Mouse (Mus musculus): Measurements from ENCODE around the gene Celf1.
"Not testable (repeated sequence)": the region's sequence is repeated elsewhere in the genome, so short reads cannot be mapped to it uniquely, and the experiment has no call there.

Gene Celf1

DNA sequence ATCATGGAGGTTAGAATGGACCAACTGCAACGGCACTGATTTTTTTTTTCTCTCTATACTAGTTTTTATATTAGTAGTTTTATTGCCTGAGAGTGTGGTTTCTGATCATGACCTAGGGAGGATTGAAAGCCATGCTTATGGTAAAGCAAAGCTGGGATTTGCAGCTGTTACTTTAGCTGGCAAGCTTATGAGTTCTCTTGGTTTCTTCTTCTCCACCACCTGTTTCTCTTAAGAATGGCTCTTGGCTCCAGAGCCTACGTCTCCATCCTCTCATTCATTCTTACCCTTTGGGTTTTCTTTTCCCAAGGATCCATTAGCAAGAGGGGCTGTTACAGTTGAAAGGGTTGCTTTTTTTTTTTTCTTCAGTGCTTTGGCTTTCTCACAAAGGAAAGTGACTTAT is 1.6 kb downstream of the Celf1 start:
- DNase-seq, result no peak

DNA sequence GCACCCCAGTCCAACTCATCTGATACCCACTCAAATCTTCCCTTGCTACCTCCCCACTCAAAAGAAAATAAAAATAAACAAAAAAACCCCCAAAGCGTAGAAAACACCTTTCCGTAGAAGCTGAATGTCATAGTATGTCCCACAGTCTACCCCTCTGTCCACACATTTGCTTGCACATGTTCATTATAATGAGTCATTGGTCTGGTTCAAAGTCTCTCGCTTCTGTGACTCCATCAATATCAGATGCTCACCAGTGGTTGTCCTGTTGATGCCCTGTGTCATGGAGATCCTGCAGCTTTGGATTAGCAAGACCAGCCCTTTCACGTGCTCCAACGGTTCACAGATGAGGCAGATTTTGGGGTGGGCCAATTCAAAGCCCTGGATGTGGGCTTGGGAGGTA is 10.0 kb downstream of the Celf1 start:
- DNase-seq, result no peak

DNA sequence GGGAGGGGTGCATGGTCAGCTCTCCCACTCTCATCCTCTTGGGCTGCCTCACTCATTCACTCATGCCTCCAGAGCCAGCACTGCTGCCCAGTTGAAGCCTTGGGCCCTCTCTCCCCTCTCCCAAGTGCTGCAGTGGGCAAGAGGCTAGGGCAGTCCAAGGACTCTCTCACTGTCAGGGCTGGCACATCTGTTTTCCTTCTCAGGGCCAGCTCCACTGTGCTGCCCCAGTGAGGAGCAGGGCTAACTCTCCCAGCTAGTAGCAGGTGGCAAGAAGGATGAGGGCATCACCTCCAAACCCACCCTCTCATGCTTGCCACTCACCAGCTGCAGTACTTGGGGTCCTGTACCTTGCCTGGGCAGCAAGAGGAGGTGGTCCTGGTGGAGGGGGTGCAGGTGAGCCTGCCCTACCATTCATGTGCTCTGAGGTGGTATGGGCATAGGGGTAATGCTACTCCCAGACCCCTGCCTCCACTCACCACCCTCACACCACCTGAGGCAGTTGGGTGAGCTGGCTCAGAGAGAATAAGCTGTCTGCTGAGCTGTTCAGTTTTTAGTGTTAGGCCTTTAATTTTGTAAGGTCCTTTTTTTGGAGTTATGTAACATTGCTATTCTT is 10.5 kb downstream of the Celf1 start:
- no peak for DNase-seq

DNA sequence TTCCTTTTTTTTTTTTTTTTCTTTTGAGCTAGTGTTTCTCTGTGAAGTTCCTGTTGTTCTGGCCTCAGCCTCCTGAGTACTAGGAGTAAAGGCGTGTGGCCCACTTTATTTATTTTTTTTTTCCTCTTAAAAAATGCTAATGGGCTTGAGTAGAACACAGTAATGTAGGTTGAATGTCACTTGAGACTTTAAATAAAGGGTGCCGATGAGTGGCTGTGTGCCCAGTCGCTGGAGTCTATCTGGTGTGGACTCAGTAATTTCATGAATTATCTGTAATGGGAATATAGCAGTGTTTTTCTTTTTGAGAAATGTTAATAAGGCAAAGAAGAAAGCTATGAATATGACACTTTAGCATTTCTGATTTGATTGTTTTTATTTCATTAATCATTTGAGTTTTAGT is 13.3 kb downstream of the Celf1 start:
- no peak for DNase-seq

DNA sequence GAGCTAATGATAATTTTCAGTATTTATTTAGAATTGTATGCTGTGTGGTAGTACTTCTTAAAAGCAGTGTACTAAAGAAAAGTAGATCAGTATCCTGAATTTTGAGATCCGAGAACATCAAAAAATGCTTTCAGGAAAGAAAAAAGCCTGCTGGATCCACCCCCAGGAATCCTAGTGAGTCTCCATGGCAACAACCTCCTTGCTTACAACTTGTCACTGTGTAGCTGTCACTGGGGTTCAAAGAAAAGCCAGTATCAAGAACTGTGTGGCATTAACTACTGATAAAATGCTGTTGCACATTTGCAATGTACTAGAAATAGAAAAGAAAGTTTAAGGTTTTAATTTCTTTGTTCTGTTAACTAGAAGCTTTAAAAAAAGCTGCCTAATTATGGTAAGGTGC is 15.9 kb downstream of the Celf1 start:
- no peak for DNase-seq

DNA sequence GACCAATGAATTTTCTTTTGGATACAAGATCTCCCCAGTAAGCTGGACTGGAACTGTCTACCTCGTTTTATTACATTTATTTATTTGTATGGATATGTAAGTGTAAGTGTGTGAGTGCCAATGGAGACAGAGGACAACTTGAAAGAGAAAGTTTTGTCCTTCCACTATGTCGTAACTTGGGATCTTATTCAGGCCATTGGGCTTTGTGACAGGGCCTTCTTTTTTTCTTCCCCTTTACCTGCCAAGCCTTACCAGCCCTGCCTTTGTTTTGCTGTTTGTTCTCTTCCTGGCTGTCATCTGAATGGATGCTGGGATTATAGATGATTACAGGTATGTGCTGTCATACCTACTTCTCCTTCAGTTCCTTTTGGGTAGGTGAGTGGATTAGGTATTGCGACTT is 18.7 kb downstream of the Celf1 start:
- DNase-seq, result no peak

DNA sequence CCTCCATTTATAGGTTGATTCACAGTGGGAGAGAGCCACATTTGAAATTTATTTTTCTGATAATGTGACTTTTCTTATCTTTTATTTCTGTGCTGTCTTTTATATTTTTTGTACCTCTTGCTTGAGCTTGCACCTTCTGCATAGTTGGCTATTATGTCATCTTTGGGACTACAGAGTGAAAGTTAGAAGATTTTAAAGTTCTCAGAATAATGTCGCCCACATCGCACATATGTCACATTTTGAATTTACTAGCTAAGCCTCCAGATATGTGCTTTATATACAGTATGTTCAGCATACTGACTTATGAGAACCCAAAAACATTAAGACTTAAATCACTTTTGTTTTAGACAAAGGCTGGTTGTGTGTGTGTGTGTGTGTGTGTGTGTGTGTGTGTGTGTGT is 19.8 kb downstream of the Celf1 start:
- no peak for DNase-seq

DNA sequence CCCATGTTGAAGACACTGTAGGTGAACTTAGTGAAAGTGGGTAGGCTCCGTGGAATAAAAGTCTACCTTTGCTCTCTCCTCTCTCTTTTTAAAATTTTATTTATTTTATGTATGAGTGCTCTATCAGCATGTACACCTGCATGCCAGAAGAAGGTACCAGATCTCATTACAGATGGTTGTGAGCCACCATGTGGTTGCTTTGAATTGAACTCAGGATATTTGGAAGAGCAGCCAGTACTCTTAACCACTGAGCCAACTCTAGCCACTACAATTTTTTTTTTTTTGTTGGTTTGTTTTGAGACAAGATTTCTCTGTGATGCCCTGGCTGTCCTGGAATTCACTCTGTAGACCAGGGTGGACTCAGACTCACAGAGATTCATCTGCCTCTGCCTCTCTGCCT is 23.1 kb downstream of the Celf1 start:
- DNase-seq, result no peak

DNA sequence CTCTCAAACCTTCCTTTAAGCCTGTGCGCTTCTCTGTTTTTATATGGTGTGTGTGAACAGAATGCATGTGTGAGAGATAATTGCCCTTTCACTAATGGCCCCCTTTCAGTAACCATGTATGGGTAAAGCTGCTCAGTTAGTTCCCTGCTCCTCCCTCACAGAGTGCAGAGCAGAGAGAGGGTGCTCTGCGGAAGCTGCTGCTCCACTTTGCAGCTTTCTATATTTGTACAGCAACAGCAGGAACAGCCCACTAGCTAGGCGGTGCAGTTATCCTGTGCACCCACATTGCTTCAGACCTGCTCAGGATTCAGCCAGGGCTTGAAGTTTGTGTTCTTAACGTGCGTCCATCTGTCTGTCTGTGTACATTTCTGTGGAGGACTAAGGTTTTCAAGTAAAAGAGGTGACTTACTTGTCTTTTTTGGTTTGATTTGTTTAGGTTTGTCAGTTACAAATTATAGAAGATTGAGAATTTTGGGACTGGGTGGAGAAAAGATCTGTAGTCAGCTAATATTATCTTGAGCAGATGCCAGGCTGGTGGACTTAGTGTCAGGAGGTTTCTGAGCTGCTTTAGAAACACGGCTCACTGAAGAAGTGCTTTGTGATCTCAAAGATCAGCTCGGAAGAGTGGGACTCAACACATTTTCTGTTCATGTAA is 24.8 kb downstream of the Celf1 start:
- peak; percentile 12 for DNase-seq

DNA sequence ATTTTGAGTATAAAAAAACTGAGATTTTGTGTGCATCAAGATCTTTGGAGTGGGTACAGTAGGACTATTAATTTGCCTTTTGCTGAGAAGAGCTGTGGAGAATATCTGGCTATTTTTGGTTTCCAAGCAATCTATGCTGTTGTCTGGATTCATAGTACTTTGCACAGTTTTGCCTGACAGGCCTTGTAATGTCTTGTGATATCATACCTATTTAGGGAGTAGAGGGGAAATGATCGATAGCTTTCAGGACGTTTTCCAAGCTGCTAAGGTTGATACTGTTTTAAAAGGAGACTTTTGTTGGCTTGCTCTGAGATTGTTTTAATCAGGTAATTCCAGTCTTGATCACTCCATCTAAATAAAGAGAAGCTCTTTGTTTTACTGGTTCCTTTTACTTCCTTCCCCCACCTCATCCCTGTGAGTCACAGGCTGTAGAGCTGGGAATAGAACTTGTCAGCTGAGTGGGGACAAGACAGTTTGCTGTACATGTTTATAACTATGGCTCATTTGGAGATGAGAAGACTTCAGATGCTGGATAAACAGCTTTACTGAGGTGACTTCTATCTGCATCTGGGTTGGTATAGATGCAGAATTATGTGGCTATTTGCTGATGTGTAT is 25.4 kb downstream of the Celf1 start:
- DNase-seq, result no peak

DNA sequence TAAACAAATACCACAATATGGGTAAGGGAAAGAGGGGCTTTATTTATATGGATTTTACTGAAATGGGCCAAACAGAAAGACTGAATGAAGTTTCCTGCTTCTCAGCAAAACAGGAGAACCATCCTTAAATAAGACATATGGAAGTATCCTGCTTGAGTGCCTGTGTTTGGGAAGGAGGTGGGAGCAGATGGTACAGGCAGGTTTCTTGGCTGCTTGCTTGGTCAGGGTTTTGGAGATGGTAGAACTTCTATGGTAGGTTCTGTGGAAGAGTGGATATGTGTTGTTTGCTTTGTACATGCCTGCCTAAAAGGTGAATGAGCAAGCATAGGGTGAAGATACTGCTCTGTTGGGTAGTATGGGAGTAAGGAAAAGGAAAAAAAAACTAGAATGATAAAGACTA is 30.4 kb downstream of the Celf1 start:
- no peak for DNase-seq

DNA sequence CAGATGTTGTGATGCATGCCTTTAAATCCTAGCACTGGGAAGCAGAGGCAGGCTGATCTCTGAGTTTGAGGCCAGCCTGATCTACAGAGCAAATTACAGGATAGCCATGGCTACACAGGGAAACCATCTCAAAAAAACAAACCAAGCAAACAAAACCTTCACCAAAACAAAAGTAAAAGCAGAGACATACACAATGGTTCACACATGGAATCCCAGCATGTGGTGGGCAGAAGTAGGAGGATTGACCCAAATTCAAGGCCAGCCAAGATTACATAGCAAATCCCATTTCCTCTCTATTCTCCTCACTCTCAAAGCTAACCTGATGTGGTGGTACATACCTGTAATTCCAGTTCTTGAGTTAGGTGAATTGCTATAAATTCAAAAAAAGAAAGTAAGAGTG is 33.9 kb downstream of the Celf1 start:
- DNase-seq, result no peak

DNA sequence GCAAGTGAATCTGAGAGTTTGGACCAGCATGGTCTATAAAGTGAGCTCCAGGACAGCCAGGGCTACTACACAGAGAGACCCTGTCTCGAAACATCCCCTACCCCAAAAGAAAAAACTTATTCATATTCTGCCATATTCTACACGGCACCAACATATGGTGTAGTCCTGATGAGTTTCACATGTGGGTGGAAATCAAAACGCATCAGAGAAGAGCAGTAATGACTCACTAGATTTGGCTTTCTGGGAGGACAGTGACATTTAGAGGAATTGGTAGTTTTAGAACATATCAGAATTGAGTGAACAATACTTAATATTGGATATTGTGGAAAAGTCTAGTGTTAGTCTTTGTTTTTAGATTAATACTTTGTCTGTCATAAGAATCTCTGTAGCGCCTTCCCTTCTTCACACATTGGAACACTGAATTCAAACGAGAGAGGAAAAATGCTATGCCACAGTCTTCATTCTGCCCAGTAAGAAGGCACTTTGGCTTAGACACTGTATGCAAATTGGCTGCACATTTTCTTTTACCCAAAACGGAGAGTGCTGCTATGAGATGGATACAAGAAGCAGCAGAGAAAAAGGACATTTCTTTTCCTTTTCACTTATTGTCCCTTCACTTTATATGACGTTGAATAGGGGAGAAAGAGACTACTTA is 35.1 kb downstream of the Celf1 start:
- DNase-seq, result no peak

DNA sequence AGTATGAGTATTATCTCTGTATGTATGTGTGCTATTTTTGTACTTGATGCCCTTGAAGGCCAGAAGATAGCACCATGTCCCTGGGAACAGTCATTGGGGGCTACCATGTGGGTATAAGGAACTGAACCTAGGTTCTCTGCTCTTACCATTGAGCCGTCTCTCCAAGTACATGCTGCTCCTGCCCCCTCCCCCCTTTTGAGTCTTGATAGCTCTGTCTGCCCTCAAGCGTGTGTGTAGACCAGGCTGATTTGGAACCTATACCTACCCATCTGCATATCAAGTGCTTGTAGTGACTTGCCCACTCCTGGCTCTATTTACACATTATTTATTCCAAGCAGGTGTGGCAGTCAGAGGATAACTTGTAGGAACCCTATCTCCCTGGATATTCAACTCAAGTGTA is 36.4 kb downstream of the Celf1 start:
- DNase-seq, result no peak

DNA sequence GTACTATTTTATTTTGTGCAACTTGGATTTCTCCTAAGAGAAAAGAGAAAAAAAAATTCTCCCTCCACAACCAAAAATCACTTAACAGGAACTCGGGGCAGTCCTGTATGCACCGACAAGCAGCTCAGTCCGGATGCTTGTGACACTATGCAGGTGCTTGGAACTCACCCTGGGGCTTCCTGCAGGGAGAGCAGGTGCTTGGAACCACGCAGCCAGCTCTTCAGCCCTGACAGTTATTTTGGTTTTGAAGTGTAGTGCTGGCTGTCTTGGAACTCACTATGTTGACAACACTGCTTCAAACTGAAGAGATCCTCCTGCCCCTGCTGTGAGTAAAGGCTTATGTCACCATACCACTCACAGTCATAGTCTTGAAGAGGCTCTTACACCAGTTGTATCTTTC is 37.1 kb downstream of the Celf1 start:
- no peak for DNase-seq

DNA sequence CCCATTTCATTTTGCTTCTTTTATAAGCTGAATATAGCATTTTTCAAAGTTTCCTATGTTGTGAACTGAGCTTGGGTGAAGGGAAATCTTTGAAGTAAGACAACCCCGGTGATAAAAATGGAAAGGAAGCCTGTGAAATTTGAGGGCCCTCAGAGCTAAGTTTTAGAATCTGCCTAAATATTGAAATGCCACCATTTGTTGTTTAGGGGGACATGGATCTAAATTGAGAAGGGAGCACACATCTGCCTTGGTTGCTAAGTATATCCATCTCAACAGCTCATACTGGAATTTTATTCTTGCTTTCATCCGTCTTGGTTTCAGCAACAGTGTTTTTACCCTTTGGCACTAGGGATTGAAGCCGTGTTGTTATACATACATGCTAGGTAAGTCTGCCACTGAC is 45.9 kb downstream of the Celf1 start:
- no peak for DNase-seq

DNA sequence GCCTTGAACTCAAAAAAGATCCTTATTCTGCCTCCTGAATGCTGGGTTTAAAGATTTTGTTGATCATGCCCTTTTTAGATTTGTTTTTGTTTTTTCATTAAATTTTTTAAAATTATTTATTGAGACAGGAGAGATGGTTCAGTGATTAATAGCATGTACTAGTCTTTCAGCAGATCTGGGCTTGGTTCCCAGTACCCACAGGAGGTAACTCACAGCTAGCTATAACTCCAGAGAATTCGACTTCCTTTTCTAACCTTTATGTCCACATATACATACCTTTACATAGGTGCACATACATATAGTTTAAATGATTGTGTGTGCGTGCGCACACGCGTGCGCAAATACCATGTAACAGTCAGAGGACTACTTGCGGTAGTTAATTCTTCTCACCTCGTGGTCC is 68.4 kb downstream of the Celf1 start:
- DNase-seq, result no peak

DNA sequence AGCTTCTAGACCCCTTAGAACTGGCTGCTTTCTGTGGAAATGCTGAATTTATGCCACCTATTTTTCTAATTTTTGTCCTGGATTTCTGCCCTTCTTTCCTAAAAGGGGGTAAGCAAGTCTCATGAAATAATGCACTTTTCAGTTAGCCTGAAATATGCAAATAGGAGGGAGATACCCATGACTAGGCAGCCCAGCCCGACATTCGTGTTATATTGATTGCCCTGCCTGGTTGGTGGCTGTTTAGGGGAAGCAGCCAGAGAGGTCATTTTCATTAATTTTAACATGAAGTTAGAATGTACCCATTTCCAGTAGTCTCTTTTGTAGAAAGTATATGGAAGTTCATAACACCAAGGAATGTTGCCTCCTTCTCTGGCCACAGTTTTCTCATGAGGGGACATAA is 73.7 kb downstream of the Celf1 start:
- DNase-seq, result no peak

DNA sequence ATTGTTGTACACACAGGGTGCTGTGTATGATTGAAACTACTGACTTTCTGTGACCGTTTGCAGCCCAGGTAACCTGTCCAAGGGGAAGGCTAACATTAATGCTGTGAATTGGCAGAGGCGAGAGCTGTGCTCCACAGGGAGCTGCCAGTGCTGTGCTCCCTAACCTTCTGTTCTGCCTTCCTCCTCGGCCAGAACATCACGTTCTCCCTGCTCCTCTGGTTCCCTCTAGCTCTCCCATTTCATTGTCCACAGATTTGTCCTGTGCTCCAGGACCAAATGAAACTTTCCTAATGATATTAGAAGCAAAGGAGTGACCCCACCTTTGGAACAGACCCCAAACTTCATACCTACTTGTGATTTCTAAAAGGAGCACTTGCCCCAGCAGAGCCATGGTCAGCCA is 75.2 kb downstream of the Celf1 start:
- no peak for DNase-seq

DNA sequence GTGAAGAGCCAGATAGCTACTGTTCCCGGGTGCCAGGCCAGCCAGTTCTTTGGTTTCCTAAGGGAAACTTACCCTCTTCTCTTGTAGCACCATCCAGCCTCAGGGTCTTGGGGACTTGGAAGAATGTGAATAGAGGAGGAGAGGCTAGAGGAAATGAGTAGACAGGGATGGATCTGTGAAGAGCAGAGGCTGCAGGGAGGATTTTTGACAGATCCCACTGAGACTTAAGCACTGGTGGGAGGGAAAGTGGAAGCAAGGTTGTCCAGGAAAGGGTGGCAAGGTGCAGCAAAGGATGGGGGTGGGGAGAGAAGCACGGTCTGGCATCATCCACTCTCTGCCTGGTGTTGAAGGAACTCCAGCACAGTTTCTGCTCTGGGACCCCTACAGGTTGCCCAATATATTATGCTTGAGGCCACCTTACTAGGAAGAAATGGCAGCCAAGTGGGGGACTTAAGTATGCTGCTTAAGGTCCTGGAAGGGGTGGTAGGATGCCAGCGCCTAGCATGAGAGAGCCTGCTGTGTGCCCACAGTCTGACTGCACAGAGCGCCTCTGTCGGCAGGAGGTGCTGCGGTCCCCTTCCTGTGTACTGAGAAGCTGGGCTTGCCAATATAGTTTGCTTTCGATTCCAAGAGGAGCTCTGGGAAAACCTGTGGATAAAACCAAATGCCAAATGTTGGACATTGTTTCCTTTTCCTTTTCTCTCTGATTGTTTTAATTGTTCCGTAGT is 78.0 kb downstream of the Celf1 start:
- DNase-seq, result peak; percentile 35

DNA sequence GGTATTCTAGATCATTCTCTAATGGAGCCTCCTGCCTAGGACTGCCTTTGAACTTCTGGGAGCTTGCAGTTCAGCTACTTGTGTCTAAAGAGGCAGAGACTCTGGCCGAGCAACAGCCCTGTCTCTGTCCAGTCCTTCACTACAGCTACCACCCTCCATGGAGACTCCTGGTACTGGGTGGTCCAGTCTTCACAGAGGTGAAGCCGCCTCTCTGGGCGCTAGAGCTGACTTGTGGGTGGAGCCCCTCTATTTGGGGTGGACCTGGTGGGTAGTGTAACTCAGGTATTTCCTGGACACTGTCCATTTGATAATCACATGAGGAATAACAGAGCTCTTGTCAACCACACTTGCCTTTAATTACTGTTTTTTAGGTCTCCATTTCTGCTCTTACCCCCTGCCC is 79.7 kb downstream of the Celf1 start:
- no peak for DNase-seq

DNA sequence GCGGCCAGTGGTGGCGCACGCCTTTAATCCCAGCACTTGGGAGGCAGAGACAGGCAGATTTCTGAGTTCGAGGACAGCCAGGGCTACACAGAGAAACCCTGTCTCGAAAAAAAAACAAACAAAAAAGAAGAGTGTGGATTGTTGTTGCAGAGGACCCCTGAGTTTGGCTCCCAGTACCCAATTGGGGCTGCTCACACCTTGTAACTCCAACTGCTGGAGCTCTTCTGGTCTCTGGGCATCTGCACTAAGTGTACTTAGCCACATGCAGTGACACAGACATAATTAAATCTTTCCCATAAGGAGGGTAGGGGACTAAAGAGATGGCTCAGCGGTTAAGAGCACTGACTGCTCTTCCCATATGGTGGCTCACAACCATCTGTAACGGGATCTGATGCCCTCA is 82.1 kb downstream of the Celf1 start:
- DNase-seq, result not testable (repeated sequence)

DNA sequence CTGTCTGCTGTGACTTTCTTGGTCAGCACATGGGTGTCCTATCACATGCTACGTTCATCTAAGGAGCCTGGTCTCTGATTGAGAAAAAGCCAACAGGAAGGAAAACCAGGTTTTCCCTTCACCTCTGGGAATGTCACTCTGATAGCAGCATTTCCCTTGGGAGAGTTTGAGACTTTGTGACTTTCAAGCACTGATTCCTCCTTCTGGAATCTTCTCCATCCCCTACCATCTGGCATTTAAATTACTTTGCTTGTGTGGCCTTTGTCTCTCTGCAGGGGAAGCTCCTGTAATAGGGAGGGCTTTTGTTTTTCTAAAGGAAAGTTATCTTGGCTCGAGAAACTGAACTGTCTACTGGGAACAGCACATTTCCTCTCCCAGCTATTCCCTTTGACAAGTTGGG is 82.9 kb downstream of the Celf1 start:
- DNase-seq, result no peak

DNA sequence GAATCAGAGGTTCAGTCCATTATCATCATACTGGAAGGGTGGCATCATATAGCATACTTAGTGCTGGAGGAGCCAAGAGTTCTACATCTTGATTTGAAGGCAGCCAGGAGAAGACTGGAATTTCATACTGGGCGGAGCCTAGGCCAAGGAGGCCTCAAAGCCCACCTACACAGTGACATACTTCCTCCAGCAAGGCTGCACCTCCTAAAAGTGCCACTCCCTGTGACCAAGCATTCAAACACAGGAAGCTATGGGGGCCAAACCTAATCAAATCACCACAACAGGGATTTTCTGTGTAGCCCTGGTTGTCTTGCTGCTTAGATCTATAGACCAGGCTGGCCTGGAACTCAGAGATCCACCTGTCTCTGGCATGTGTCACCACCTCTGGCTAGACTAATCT is 83.8 kb downstream of the Celf1 start:
- no peak for DNase-seq
